Mouse (Mus musculus) ES-E14 (cell line): ENCODE results near the gene Mff. TPM values are rescaled to one million over a fixed set of nuclear protein-coding genes. Genes with fewer than 3 reads are reported as not detected.

Experiments
- DNase-seq: peaks from one replicate; pipeline ENCODE4 v3.0.0-alpha.2; 2013; ENCODE audit warnings: low read depth, low spot score
- H3K27ac ChIP-seq: 2 replicates; pipeline ENCODE4 v1.5.1; 2012; ENCODE audit warnings: low read depth, mild to moderate bottlenecking, low read length, moderate library complexity, mixed read lengths; ENCODE audit not compliant: poor library complexity, insufficient read depth, severe bottlenecking
- H3K36me3 ChIP-seq: 2 replicates; pipeline ENCODE4 v1.6.1; 2012; ENCODE audit warnings: mild to moderate bottlenecking, low read length, moderate library complexity, mixed read lengths; ENCODE audit not compliant: control insufficient read depth, poor library complexity, insufficient read depth, severe bottlenecking
- H3K4me1 ChIP-seq, 2 experiments: fragments of 150-350 bp in 1 of 2; sonication (generic) in 1 of 2; 2 replicates each; pipeline ENCODE4 v1.6.1; 2012; ENCODE audit warnings: low read length in 2 of 2, mild to moderate bottlenecking in 1 of 2, mixed read lengths in 1 of 2; ENCODE audit not compliant: control insufficient read depth in 2 of 2, insufficient read depth in 2 of 2, poor library complexity in 1 of 2
- H3K4me3 ChIP-seq, 2 experiments: fragments of 150-350 bp in 1 of 2; sonication (generic) in 1 of 2; 2 replicates each; pipeline ENCODE4 v1.5.1; 2012; ENCODE audit warnings: low read length in 2 of 2, low read depth in 1 of 2, mild to moderate bottlenecking in 1 of 2, mixed read lengths in 1 of 2; ENCODE audit not compliant: insufficient read depth in 1 of 2, poor library complexity in 1 of 2, severe bottlenecking in 1 of 2
- H3K9ac ChIP-seq: 2 replicates; pipeline ENCODE4 v1.6.1; 2012; ENCODE audit warnings: low read depth, mild to moderate bottlenecking, low read length, mixed read lengths; ENCODE audit not compliant: poor library complexity, insufficient read depth, severe bottlenecking
- H3K9me3 ChIP-seq: fragments of 150-350 bp; sonication (generic); 2 replicates; pipeline ENCODE4 v1.6.1; 2012; ENCODE audit warnings: low read depth, mild to moderate bottlenecking, low read length; ENCODE audit not compliant: control insufficient read depth, insufficient read depth
- CHD2 ChIP-seq: IDR thresholded peaks from 2 replicates; pipeline ENCODE4 v1.6.1; 2014; ENCODE audit warnings: mild to moderate bottlenecking, low read depth, low read length, inconsistent platforms
- HCFC1 ChIP-seq: IDR thresholded peaks from 2 replicates; pipeline ENCODE4 v1.6.1; 2012; ENCODE audit warnings: low read length, inconsistent platforms, borderline replicate concordance; ENCODE audit not compliant: insufficient read depth
- MAFK ChIP-seq: IDR thresholded peaks from 2 replicates; pipeline ENCODE4 v1.6.1; 2014; ENCODE audit warnings: mild to moderate bottlenecking, low read depth, low read length, inconsistent platforms; ENCODE audit not compliant: insufficient read depth
- ZC3H11A ChIP-seq: IDR thresholded peaks from 2 replicates; pipeline ENCODE4 v1.6.1; 2012; ENCODE audit warnings: low read depth, mild to moderate bottlenecking, inconsistent platforms, low read length, borderline replicate concordance
- ZNF384 ChIP-seq: IDR thresholded peaks from 2 replicates; pipeline ENCODE4 v1.6.1; 2012; ENCODE audit warnings: low read depth, low read length, inconsistent platforms
- in situ Hi-C, 2 experiments: fragments of 600-800 bp; cut with MboI; formaldehyde crosslinking; loops; one replicate each; pipeline ENCODE4 v1.15.1; 2025; ENCODE audit warnings: low sequenced_read_pairs in 2 of 2, inconsistent platforms in 1 of 2; ENCODE audit not compliant: unreplicated experiment in 2 of 2
- total RNA-seq: library from RNA; depleted of rRNA; stranded (reverse); fragments of 300-350 nt; gene quantifications from 2 replicates; pipeline ENCODE4 v1.2.3, GENCODE M21; 2012

Mff gene
- total RNA-seq, 1 experiment = 70.4 TPM

GRCm38 (mm10) chr1:82787414-82787813 lies 62.7 kb downstream of the Mff start:
- H3K36me3 ChIP-seq = no peaks in the 10 kb centered on the region
- no peak overlapping the region for H3K9ac ChIP-seq
- H3K9me3 ChIP-seq = no peaks in the 10 kb centered on the region
- H3K4me3 ChIP-seq = no peak overlapping the region
- TF ChIP-seq ZC3H11A = peak; percentile 63; the same call in 1 of the 2 replicates
- TF ChIP-seq HCFC1 = no peak
- in situ Hi-C loops = no loop called here
- no peak overlapping the region for H3K27ac ChIP-seq
- H3K4me1 ChIP-seq = no peaks in the 10 kb centered on the region; a peak in 1 of 4 replicates
- peak; percentile 51 for DNase-seq

GRCm38 (mm10) chr1:82788070-82788469 lies 63.4 kb downstream of the Mff start:
- Histone ChIP-seq H3K9ac (no peak overlapping the region), H3K9me3 (no peaks in the 10 kb centered on the region), H3K36me3 (no peaks in the 10 kb centered on the region), H3K4me3 (no peak overlapping the region), H3K27ac (no peak overlapping the region), H3K4me1 (no peaks in the 10 kb centered on the region; a peak in 1 of 4 replicates)
- no peak for DNase-seq
- in situ Hi-C loops = no loop called here
- TF ChIP-seq ZC3H11A (no peak), CHD2 (no peak), MAFK (no peak), ZNF384 (no peak), HCFC1 (no peak)

- H3K4me1 ChIP-seq = no peaks in the 10 kb centered on the region
- TF ChIP-seq ZC3H11A (no peak), MAFK (no peak), HCFC1 (no peak), CHD2 (no peak), ZNF384 (no peak)
- H3K4me3 ChIP-seq = no peak overlapping the region
- no peaks in the 10 kb centered on the region for H3K9me3 ChIP-seq
- no peak for DNase-seq
- no peak overlapping the region for H3K9ac ChIP-seq
- no peaks in the 10 kb centered on the region for H3K36me3 ChIP-seq
- in situ Hi-C loops = no loop called here
- no peak overlapping the region; the same call in 1 of the 2 replicates for H3K27ac ChIP-seq
Observed at GRCm38 (mm10) chr1:82791105-82791504, 66.4 kb downstream of the Mff start.

- H3K9me3 ChIP-seq = no peaks in the 10 kb centered on the region
- no peaks in the 10 kb centered on the region for H3K4me1 ChIP-seq
- no peak for TF ChIP-seq ZC3H11A
- no peak for TF ChIP-seq ZNF384
- TF ChIP-seq MAFK = peak; percentile 55; the same call in 1 of the 2 replicates
- TF ChIP-seq CHD2 = no peak
- TF ChIP-seq HCFC1 = no peak
- in situ Hi-C loops = no loop called here
- DNase-seq = no peak
- H3K36me3 ChIP-seq = no peaks in the 10 kb centered on the region
- H3K27ac ChIP-seq = no peak overlapping the region
- no peak overlapping the region for H3K4me3 ChIP-seq
- no peak overlapping the region for H3K9ac ChIP-seq
Observed at GRCm38 (mm10) chr1:82792238-82792637, 67.5 kb downstream of the Mff start.

GRCm38 (mm10) chr1:82793110-82793509 lies 68.4 kb downstream of the Mff start:
- no peak for DNase-seq
- no peak for TF ChIP-seq CHD2
- no peak for TF ChIP-seq ZNF384
- no peak for TF ChIP-seq HCFC1
- no peak for TF ChIP-seq ZC3H11A
- TF ChIP-seq MAFK = no peak
- H3K4me3 ChIP-seq = no peak overlapping the region
- no peaks in the 10 kb centered on the region for H3K9me3 ChIP-seq
- no peak overlapping the region for H3K9ac ChIP-seq
- no peaks in the 10 kb centered on the region for H3K36me3 ChIP-seq
- in situ Hi-C loops = no loop called here
- H3K4me1 ChIP-seq = no peaks in the 10 kb centered on the region
- H3K27ac ChIP-seq = no peak overlapping the region
